Mouse (Mus musculus): Measurements from ENCODE around the gene Dact3.

The Dact3 gene

GRCm38 (mm10) chr7:16931968-16932627 lies 57.0 kb downstream of the Dact3 start:
- ATAC-seq (ENCODE audit: insufficient number of reproducible peaks, low FRiP score, low TSS enrichment): peak; percentile 76; the same call in 1 of the 2 replicates

GRCm38 (mm10) chr7:16932704-16933577 lies 57.8 kb downstream of the Dact3 start:
- no peak; the same call in 1 of the 2 replicates for ATAC-seq (ENCODE audit: insufficient number of reproducible peaks, low FRiP score, low TSS enrichment)

All from cerebellum, adult (tissue).